ENCODE assay signal across 15 mouse cellular contexts in genomic region chr12:105054041-105054440, GRCm38 (mm10). TPM values are rescaled to one million over a fixed set of nuclear protein-coding genes. Genes with fewer than 3 reads are reported as not detected.
"Had no signal": no experiment of that assay in that cellular context is flagged by ENCODE, and none has a peak within 500 bp of the region (broad histone marks: within the 10 kb centered on the region; RNA-seq: fewer than 3 reads in every experiment).

No protein-coding gene starts in this region.

- H3K4me3 ChIP-seq: megakaryocyte, embryonic 14.5 days; midbrain, embryonic 13.5 days; midbrain, embryonic 15.5 days; neural tube, embryonic 12.5 days; stomach, embryonic 15.5 days had no signal

- H3K9me3 ChIP-seq: midbrain, embryonic 13.5 days; midbrain, embryonic 15.5 days; stomach, embryonic 15.5 days had no signal

- DNase-seq: lung, adult 18-20 months; lung, embryonic 14.5 days; lung, postnatal 14 days; lung, postnatal 36 days; right cerebral cortex, postnatal 14 days; thymus, postnatal 14 days; thymus, postnatal 36 days had no signal

- H3K27ac ChIP-seq: liver, embryonic 14.5 days; macrophage; midbrain, embryonic 13.5 days; midbrain, embryonic 15.5 days; neural tube, embryonic 12.5 days; stomach, embryonic 15.5 days had no signal

- H3K9ac ChIP-seq: liver, embryonic 14.5 days; lung, embryonic 14.5 days; midbrain, embryonic 13.5 days; midbrain, embryonic 15.5 days; neural tube, embryonic 12.5 days; stomach, embryonic 15.5 days had no signal

- H3K4me2 ChIP-seq: lung, embryonic 14.5 days; midbrain, embryonic 11.5 days; midbrain, embryonic 13.5 days; midbrain, embryonic 15.5 days; neural tube, embryonic 12.5 days; stomach, embryonic 15.5 days had no signal

- H3K36me3 ChIP-seq: midbrain, embryonic 13.5 days; midbrain, embryonic 15.5 days; neural tube, embryonic 12.5 days; stomach, embryonic 15.5 days had no signal

- H3K27me3 ChIP-seq: midbrain, embryonic 13.5 days; midbrain, embryonic 15.5 days; neural tube, embryonic 12.5 days; stomach, embryonic 15.5 days had no signal

- H3K4me1 ChIP-seq: midbrain, embryonic 13.5 days; midbrain, embryonic 15.5 days; neural tube, embryonic 12.5 days; stomach, embryonic 15.5 days had no signal

- ATAC-seq: midbrain, embryonic 13.5 days; midbrain, embryonic 15.5 days had no signal

RNA-seq across cellular contexts. Expression of gene Syne3, which starts 44.4 kb away (rescaled TPM):
- polyA plus RNA-seq: midbrain, embryonic 11.5 days had no signal
